Mouse (Mus musculus): ENCODE measurements around the gene Ifit1bl1. TPM values are rescaled to one million over a fixed set of nuclear protein-coding genes. Genes with fewer than 3 reads are reported as not detected.

Gene Ifit1bl1
- polyA plus RNA-seq, 1 experiment from 2014 or later: 2.4 TPM

DNA sequence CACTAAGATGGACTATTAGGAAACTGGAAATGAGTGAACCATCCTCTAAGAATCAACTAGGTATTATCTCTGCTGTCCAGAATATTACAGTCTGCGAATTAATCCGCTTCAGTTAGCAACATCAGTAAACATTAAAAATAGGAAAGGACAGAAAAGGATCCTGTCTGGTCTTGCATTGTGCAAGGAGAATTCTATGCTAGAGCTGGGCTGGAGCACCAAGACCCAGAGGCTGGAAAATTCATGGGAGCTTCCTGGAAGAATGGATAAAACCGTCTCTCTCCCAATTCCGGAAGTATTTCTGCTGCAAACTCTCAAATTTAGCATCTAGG is 51.6 kb downstream of the Ifit1bl1 start:
- DNase-seq (ENCODE audit: low spot score): no peak

DNA sequence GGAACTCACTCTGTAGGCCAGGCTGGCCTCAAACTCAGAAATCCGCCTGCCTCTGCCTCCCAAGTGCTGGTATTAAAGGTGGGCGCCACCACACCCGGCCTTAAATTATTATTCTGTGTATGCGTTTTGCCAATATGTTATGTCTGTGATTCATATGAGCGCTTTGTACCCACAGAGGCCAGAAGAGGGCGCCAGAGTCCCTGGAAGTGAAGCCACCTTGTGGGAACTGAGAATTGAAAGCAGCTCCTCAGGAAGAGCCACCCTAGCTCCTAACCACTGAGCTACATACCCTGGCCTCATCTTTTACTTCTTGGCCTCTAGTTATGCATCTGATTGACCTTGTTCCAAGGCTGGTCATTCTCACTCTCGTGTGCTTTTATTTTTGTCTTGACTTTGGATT is 53.8 kb downstream of the Ifit1bl1 start:
- peak; percentile 87 for DNase-seq (ENCODE audit: low spot score)

GRCm38 (mm10) chr19:34546211-34546610 is 55.5 kb downstream of the Ifit1bl1 start:
- DNase-seq (ENCODE audit: low spot score): no peak

Other genes with a start within 250 kb of the Ifit1bl1 start
- gene Ch25h, start 126.8 kb downstream of the Ifit1bl1 start, polyA plus RNA-seq (2015; fragmentation: Nextera tagmentation; extraction: Ambion mirVana): 1.3 and 2.0 TPM in 2 replicates
- 146 and 150 TPM in 2 replicates for gene Lipa, start 74.5 kb downstream of the Ifit1bl1 start, polyA plus RNA-seq (2015; fragmentation: Nextera tagmentation; extraction: Ambion mirVana)
- 17.2 and 17.8 TPM in 2 replicates for gene Ifit2, start 51.3 kb downstream of the Ifit1bl1 start, polyA plus RNA-seq (2015; fragmentation: Nextera tagmentation; extraction: Ambion mirVana)
- 32.1 and 40.7 TPM in 2 replicates for gene Ifit3, start 18.4 kb downstream of the Ifit1bl1 start, polyA plus RNA-seq (2015; fragmentation: Nextera tagmentation; extraction: Ambion mirVana)
- gene Ifit3b, start 6.0 kb upstream of the Ifit1bl1 start, polyA plus RNA-seq (2015; fragmentation: Nextera tagmentation; extraction: Ambion mirVana): 6.6 and 7.7 TPM in 2 replicates
- gene Ifit1bl2, start 38.8 kb upstream of the Ifit1bl1 start, polyA plus RNA-seq (2015; fragmentation: Nextera tagmentation; extraction: Ambion mirVana): 0.14 and 0.21 TPM in 2 replicates
- gene Ifit1, start 38.9 kb upstream of the Ifit1bl1 start, polyA plus RNA-seq (2015; fragmentation: Nextera tagmentation; extraction: Ambion mirVana): 21.5 and 27.1 TPM in 2 replicates
- 0.23 and 0.26 TPM in 2 replicates for gene Slc16a12, start 145.3 kb upstream of the Ifit1bl1 start, polyA plus RNA-seq (2015; fragmentation: Nextera tagmentation; extraction: Ambion mirVana)